Mouse (Mus musculus): ENCODE measurements around the gene Gm29735. TPM values are rescaled to one million over a fixed set of nuclear protein-coding genes. Genes with fewer than 3 reads are reported as not detected.

Gene Gm29735
- polyA plus RNA-seq, 2 experiments: not detected

DNA sequence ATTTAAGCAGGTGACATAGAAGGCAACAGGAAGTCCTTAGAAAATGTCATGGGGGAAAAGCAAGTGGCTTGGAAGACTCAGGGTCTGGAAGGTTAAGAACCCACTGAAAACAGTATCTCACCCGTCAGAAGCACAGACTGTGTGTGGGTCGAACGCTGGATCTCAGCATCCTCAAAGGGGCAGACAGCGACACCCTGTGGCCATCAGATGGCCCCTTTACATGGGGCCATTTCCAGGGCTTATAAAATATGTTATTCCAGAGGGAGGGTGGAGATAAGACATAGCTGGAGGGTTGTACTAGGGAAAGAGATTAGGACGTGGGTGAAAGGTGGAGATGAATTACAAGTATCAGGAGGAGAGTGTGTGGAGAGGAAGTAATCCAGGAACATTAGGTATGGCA, 37.3 kb downstream of the Gm29735 start:
- no peaks in the 10 kb centered on the region for H3K4me1 ChIP-seq (ENCODE audit: control insufficient read depth, insufficient read depth, low read length)
- DNase-seq (ENCODE audit: low spot score): no peak
- H3K27me3 ChIP-seq (ENCODE audit: control insufficient read depth, insufficient read depth, low read length): no peaks in the 10 kb centered on the region
- no peak overlapping the region for H3K9ac ChIP-seq (ENCODE audit: low read depth, low read length, severe bottlenecking)
- H3K9me3 ChIP-seq (ENCODE audit: control insufficient read depth, low read length): no peaks in the 10 kb centered on the region
- 18% methylated on average over 5 of the region's 5 CpGs for WGBS
- H3K4me3 ChIP-seq (replicated peaks; ENCODE audit: low read length): no peak overlapping the region
- no peak for ATAC-seq (ENCODE audit: low FRiP score, low read depth)
- H3K4me2 ChIP-seq (replicated peaks; ENCODE audit: low read depth, low read length, severe bottlenecking): no peak overlapping the region
- TF ChIP-seq POLR2A (IDR thresholded peaks at IDR 0.05; ENCODE audit: borderline replicate concordance, extremely low read depth, insufficient read depth, insufficient read length): no peak
- no peaks in the 10 kb centered on the region for H3K36me3 ChIP-seq (ENCODE audit: control insufficient read depth, insufficient read depth, low read length)
- H3K27ac ChIP-seq (replicated peaks; ENCODE audit: low read depth, low read length): no peak overlapping the region

Other genes with a start within 250 kb of the Gm29735 start
- 46.0 and 55.8 TPM in 2 replicates for gene Tollip, start 238.6 kb downstream of the Gm29735 start, polyA plus RNA-seq (2012; rRNA removed)
- gene Tollip, start 238.6 kb downstream of the Gm29735 start, polyA plus RNA-seq (2014; fragmentation: Nextera tagmentation; extraction: Ambion mirVana): 41.3 and 46.3 TPM in 2 replicates
- gene Brsk2, start 207.4 kb downstream of the Gm29735 start, polyA plus RNA-seq (2012; rRNA removed): 0.47 and 0.78 TPM in 2 replicates
- gene Brsk2, start 207.4 kb downstream of the Gm29735 start, polyA plus RNA-seq (2014; fragmentation: Nextera tagmentation; extraction: Ambion mirVana): 0.66 and 0.68 TPM in 2 replicates
- gene Mob2, start 96.0 kb downstream of the Gm29735 start, polyA plus RNA-seq (2012; rRNA removed): 55.2 and 56.2 TPM in 2 replicates
- gene Mob2, start 96.0 kb downstream of the Gm29735 start, polyA plus RNA-seq (2014; fragmentation: Nextera tagmentation; extraction: Ambion mirVana): 73.6 and 76.9 TPM in 2 replicates
- gene Dusp8, start 61.3 kb downstream of the Gm29735 start, polyA plus RNA-seq (2012; rRNA removed): 4.1 and 5.4 TPM in 2 replicates
- gene Dusp8, start 61.3 kb downstream of the Gm29735 start, polyA plus RNA-seq (2014; fragmentation: Nextera tagmentation; extraction: Ambion mirVana): 3.5 TPM in 2 replicates
- not detected in 2 replicates for gene Gm45618, start 36.4 kb downstream of the Gm29735 start, polyA plus RNA-seq (2012; rRNA removed)
- gene Gm45618, start 36.4 kb downstream of the Gm29735 start, polyA plus RNA-seq (2014; fragmentation: Nextera tagmentation; extraction: Ambion mirVana): not detected in 2 replicates
- gene Gm39115, start 21.1 kb downstream of the Gm29735 start, polyA plus RNA-seq (2012; rRNA removed): not detected in 2 replicates
- gene Gm39115, start 21.1 kb downstream of the Gm29735 start, polyA plus RNA-seq (2014; fragmentation: Nextera tagmentation; extraction: Ambion mirVana): not detected in 2 replicates
- not detected in 2 replicates for gene Gm45337, start 12.5 kb downstream of the Gm29735 start, polyA plus RNA-seq (2012; rRNA removed)
- gene Gm45337, start 12.5 kb downstream of the Gm29735 start, polyA plus RNA-seq (2014; fragmentation: Nextera tagmentation; extraction: Ambion mirVana): not detected in 2 replicates
- gene Gm4553, start 8.6 kb upstream of the Gm29735 start, polyA plus RNA-seq (2012; rRNA removed): not detected in 2 replicates
- not detected in 2 replicates for gene Gm4553, start 8.6 kb upstream of the Gm29735 start, polyA plus RNA-seq (2014; fragmentation: Nextera tagmentation; extraction: Ambion mirVana)
- gene Krtap5-2, start 18.9 kb upstream of the Gm29735 start, polyA plus RNA-seq (2012; rRNA removed): not detected in 2 replicates
- gene Krtap5-2, start 18.9 kb upstream of the Gm29735 start, polyA plus RNA-seq (2014; fragmentation: Nextera tagmentation; extraction: Ambion mirVana): not detected in 2 replicates
- not detected in 2 replicates for gene Gm10153, start 33.3 kb upstream of the Gm29735 start, polyA plus RNA-seq (2012; rRNA removed)
- not detected in 2 replicates for gene Gm10153, start 33.3 kb upstream of the Gm29735 start, polyA plus RNA-seq (2014; fragmentation: Nextera tagmentation; extraction: Ambion mirVana)
- not detected in 2 replicates for gene Krtap5-3, start 44.3 kb upstream of the Gm29735 start, polyA plus RNA-seq (2012; rRNA removed)
- gene Krtap5-3, start 44.3 kb upstream of the Gm29735 start, polyA plus RNA-seq (2014; fragmentation: Nextera tagmentation; extraction: Ambion mirVana): not detected in 2 replicates
- not detected in 2 replicates for gene Gm7579, start 54.7 kb upstream of the Gm29735 start, polyA plus RNA-seq (2012; rRNA removed)
- not detected in 2 replicates for gene Gm7579, start 54.7 kb upstream of the Gm29735 start, polyA plus RNA-seq (2014; fragmentation: Nextera tagmentation; extraction: Ambion mirVana)
- gene Krtap5-5, start 72.9 kb upstream of the Gm29735 start, polyA plus RNA-seq (2012; rRNA removed): not detected in 2 replicates
- gene Krtap5-5, start 72.9 kb upstream of the Gm29735 start, polyA plus RNA-seq (2014; fragmentation: Nextera tagmentation; extraction: Ambion mirVana): not detected in 2 replicates
- gene Gm40460, start 84.0 kb upstream of the Gm29735 start, polyA plus RNA-seq (2012; rRNA removed): not detected in 2 replicates
- gene Gm40460, start 84.0 kb upstream of the Gm29735 start, polyA plus RNA-seq (2014; fragmentation: Nextera tagmentation; extraction: Ambion mirVana): not detected in 2 replicates
- gene Gm2431, start 101.2 kb upstream of the Gm29735 start, polyA plus RNA-seq (2012; rRNA removed): not detected in 2 replicates
- gene Gm2431, start 101.2 kb upstream of the Gm29735 start, polyA plus RNA-seq (2014; fragmentation: Nextera tagmentation; extraction: Ambion mirVana): not detected in 2 replicates
- 0.28 TPM in 1 of 2 replicates, not detected in the other for gene Gm4559, start 117.2 kb upstream of the Gm29735 start, polyA plus RNA-seq (2012; rRNA removed)
- gene Gm4559, start 117.2 kb upstream of the Gm29735 start, polyA plus RNA-seq (2014; fragmentation: Nextera tagmentation; extraction: Ambion mirVana): not detected in 2 replicates
- gene Krtap5-1, start 140.0 kb upstream of the Gm29735 start, polyA plus RNA-seq (2012; rRNA removed): not detected in 2 replicates
- not detected in 2 replicates for gene Krtap5-1, start 140.0 kb upstream of the Gm29735 start, polyA plus RNA-seq (2014; fragmentation: Nextera tagmentation; extraction: Ambion mirVana)
- gene Krtap5-4, start 146.4 kb upstream of the Gm29735 start, polyA plus RNA-seq (2012; rRNA removed): not detected in 2 replicates
- not detected in 2 replicates for gene Krtap5-4, start 146.4 kb upstream of the Gm29735 start, polyA plus RNA-seq (2014; fragmentation: Nextera tagmentation; extraction: Ambion mirVana)
- gene Ifitm10, start 216.6 kb upstream of the Gm29735 start, polyA plus RNA-seq (2012; rRNA removed): 2.1 and 2.4 TPM in 2 replicates
- gene Ifitm10, start 216.6 kb upstream of the Gm29735 start, polyA plus RNA-seq (2014; fragmentation: Nextera tagmentation; extraction: Ambion mirVana): 2.0 and 2.5 TPM in 2 replicates
- 0.09 TPM in 1 of 2 replicates, not detected in the other for gene Gm49369, start 225.6 kb upstream of the Gm29735 start, polyA plus RNA-seq (2012; rRNA removed)
- not detected in 2 replicates for gene Gm49369, start 225.6 kb upstream of the Gm29735 start, polyA plus RNA-seq (2014; fragmentation: Nextera tagmentation; extraction: Ambion mirVana)
- 237 and 274 TPM in 2 replicates for gene Ctsd, start 230.9 kb upstream of the Gm29735 start, polyA plus RNA-seq (2012; rRNA removed)
- gene Ctsd, start 230.9 kb upstream of the Gm29735 start, polyA plus RNA-seq (2014; fragmentation: Nextera tagmentation; extraction: Ambion mirVana): 334 and 354 TPM in 2 replicates

Measured in limb, embryonic 14.5 days (tissue).